Mouse (Mus musculus) v-Abl transformed pro-B cells (cell line): ENCODE measurements around the gene Ptprk.

Experiments
- in situ Hi-C, 2 experiments: fragments of 400-800 bp; cut with MboI; formaldehyde crosslinking; loops; one replicate each; pipeline ENCODE4 v1.15.1; 2025; ENCODE audit not compliant: unreplicated experiment in 2 of 2

Ptprk gene

DNA sequence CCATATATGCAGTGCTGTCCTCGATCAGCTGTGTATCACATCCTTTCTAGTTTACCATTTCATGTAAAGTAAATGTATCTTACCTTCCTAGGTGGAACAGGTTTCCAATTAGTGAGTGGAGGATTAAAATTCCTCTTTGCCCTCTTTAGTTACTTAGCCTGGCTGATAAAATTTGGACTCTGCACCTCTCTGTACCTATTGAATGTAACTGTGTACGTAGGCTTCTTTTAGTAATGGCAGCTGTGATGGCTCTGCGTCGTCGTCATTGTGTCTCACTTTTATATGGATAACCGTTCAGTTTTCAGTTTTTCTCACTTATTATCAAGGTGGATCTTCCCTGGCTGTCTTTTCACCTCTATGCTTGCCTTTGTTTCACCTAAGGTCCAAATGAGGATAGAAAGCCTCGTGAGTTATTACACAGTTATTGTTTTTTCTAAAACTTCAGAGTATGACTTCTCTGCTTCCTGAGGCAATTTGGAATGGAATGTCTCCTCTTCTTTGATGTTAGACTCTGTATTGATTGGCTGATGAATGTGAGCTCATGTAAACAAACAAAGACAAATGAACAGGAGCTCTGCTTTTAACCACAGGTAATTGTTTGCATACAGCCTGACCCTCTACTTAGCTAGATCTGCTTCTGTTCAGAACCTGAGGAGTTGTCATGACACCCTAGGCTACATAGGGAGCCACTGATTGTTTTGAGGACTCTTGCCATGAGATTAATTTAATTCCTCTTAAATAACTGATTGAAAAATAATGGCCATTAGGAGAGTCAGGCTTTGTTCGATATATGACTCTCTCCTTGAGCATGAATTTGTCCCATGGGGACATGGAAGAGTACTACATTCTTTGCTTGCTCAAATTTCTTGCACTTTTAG, 197.3 kb downstream of the Ptprk start:
- in situ Hi-C loops = no loop called here

DNA sequence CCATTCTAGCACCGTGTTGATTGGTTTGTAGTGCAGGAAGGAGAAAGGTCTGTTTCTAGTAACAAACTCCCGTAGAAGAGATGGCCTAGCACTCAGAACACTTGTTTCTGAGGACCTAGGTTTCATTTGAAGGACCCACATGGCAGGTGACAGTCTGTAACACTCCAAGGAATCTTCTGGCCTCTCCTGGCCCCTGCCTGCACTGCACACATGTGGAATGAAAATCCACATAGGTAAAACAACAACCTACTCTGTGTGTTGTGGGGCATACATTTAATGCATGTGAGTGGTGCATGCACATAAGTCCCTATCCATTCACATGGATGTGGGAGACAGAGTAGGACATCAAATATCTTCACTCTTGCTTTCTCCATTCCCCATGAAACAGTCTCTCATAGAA, 204.1 kb downstream of the Ptprk start:
- in situ Hi-C loops = no loop called here

DNA sequence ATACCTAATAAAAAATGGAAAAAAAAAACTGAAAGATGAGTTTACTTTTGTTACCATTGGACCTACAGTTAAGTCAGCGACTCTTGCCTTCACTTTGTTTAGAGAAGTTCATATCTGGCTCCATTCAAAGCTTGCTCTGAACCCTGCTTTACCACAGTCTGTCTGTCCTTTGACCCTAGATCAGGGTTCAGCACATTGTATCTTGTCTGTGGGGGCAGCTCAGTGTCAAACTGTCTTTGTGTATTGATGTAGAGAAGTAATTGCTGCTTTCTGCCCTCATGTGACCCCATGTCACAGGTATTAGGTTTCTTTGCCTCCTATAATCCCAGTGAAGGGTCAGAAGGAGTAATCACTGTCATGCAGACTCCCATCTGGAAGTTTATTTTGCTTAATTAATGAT, 222.9 kb downstream of the Ptprk start:
- in situ Hi-C loops = no loop called here

DNA sequence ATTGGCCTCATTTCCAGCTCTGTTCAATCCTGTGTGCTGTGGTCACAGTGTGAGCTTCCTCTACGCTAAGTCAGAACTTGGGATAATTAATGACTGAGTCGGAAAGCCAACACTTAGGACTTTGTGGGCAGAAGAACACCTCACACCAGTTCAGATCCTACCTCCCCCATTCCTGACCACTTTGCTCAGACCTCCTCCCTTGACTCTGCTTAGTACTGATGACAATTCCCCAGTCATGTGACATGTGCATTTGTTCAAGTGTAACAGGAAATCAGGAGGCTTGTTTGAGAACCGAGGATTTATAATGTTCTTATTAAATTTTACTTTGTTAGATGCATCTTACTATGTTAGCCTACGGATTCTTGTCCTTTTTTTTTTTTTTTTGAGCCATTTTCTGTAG, 224.6 kb downstream of the Ptprk start:
- in situ Hi-C loops = no loop called here

DNA sequence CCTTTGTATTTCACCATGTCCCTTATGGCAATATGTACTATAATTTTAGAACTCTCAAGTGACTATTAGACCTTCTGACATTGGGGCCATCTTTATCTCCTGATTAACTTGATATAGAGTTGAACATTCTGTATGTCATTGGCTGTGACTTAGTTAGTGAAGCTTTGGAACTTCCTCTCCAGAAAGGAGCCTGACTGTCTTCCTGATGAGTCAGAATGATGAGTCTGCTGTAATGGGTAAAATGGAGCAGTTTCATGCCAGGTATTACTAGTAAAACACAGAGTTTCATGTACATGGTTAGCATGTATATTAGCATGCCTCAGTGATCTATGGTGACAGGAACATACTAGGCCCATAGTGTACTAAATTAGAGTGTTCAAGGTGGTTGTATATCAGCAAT, 229.2 kb downstream of the Ptprk start:
- in situ Hi-C loops = no loop called here

DNA sequence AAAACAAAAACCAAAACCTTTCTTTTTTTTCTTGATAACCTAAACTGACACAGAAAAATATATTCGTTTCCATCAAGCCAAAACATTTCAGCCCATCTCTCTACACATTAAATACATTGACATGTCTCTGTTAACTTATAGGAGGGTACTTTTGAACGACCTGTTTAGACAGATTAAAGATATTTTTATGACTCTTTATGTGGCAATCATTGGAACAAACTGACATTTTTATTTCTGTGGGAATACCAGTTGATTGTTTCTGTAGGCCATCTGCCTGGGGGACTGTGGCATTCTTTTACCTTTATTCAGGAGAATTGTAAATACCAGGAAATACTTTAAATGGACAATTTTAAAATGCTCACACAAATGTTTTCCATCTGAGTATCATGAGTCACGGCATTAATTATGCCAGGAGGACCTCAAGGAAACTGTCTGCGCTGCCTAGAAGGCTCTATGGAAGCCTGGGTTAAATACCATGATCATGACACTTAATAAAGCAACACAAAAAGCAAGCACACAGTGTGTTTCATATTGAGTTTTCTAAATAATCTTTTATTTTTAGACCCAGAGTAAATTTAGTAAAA, 229.8 kb downstream of the Ptprk start:
- in situ Hi-C loops = no loop called here

DNA sequence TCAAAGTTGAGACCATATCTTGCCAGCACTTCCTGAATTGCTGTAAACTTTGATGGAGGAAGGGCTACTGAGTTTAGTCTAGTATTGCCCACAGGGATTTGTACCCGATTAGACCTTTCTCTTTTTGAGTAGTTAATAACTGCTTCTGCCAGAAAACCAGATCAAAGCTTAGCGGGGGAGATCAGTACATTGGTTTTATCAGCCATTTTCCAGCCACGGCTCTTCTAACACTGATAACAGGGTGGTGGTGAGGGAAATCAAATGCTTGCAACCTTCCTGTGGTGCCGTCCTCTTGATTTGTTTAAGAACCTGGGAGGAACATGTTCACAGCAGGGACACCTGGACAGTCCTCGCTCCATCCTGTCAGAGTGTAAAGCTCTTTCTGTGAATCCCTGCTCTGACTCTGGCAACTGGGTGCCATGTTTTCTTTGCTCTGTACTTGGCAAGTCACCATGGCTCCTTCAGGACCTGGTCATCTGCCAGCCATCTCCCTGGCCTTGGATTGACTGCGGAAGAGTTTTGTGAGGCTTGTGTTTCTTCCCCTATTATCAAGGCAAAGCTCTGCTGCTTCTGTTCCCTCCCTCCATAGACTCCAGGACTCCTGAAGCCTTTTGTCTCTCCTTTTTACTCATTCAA, 231.9 kb downstream of the Ptprk start:
- in situ Hi-C loops = no loop called here

DNA sequence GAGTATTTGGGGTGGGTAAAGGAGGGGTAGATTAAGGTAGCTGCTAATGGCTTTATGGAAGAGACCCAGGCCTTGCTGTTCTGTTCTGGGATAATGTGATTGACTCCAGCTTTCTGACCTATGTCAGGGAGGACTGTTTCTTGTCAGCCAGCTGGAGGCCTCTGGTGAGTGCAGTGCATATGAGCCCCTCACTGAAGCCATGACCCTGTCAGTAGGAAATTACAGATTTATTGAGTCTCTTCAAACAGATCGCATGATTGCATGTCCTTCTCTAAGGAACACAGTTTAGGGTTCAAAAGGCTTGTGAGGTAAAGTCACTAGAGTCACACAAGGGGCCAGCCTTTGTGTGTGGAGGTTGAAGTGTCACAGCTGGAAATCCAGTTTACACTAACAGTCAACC, 236.7 kb downstream of the Ptprk start:
- in situ Hi-C loops = no loop called here

DNA sequence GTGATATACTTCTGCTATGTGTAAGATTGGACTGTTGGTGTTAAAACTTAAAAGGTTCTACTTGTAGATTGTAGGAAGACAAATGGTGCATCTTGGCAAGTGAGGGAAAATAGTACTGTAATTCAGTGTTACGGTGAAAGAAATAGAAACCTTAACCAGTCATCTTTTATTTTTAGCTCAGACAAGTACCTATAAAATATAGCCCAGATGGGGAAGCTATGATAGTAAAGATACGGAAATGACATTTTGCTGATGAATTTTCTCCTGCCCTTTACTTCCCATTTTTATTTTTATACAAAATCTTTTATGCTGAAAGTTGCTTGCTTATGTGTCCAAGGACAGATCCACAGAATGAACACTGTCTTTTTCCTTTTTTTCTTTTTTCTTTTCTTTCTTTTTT, 248.4 kb downstream of the Ptprk start:
- in situ Hi-C loops = no loop called here

DNA sequence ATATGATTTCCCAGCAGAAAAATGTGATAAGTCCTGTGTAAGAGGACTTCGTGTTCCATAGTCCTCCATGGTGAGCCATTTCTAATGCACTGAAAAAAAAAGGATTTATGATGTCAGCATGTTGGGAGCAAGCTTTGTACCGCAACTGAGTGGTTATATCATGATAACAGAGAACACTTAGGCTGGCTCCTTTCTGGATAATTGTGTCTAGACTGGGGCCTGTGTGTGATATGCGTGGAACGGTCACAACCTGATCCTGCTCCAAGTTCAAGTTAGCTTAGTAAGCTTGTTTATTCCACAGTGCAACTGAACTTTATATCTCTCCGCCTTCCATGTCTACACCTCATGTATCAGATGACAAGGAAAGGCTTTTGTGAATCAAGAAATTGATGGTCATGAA, 260.6 kb downstream of the Ptprk start:
- in situ Hi-C loops = no loop called here

DNA sequence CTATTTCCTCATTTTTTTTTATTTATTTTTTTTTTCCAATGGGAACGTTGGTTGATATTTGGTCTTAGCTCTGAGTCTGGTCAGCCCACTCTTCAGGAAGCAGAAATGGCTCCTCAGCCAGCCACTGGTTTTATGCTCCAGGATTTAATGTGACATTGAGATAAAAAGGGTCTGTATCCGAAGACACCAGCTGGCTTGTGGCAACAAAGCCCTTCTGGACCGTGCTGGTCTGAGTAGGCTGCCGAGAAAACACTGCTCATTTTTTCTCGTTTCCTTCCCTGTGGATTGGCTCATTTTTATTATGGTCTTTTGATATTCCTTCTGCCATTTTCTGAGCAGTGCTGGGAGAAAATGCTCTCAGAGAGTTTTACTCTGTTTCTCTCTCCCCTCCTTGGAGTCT, 263.9 kb downstream of the Ptprk start:
- in situ Hi-C loops = no loop called here

DNA sequence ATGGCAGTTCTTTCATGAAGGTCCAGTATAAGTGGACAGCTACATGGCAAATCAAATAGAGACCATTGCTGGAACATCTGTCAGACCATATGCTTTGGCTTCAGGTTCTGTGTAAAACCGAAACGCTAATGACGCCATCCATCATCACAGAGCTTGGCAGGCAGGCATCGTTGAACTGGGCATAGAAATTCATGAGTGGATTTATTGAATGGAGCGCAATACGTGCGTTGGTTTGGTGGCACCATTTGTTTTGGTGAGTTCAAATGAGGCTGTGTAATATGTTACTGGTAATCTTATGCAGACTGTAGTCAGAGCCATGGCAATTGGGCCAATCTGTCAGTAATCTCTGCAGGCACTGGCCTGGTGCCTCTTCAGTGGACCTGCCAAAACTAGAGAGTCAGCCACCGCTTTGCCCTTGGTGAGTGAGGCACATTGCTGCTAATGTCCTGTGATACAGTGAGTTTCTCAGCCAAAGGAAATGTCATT, 270.6 kb downstream of the Ptprk start:
- in situ Hi-C loops = no loop called here

DNA sequence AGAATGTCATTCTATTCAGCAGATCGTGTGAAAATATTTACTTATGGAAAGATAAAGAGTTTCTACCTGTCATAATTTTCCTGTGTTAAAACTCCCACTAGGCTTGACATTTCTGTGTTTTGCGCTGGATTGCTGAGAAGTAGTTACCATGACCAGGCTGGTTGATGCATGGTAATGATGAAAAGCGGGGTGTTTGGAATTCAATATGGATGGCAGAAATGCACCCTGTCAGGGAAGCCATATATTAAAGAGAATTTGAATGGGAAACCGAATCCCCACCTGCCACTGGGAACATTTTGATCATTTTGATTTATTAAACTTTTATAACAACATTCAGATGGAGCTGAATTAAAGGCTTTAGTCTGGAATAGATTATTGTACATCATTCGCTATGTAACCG, 290.7 kb downstream of the Ptprk start:
- in situ Hi-C loops = no loop called here

DNA sequence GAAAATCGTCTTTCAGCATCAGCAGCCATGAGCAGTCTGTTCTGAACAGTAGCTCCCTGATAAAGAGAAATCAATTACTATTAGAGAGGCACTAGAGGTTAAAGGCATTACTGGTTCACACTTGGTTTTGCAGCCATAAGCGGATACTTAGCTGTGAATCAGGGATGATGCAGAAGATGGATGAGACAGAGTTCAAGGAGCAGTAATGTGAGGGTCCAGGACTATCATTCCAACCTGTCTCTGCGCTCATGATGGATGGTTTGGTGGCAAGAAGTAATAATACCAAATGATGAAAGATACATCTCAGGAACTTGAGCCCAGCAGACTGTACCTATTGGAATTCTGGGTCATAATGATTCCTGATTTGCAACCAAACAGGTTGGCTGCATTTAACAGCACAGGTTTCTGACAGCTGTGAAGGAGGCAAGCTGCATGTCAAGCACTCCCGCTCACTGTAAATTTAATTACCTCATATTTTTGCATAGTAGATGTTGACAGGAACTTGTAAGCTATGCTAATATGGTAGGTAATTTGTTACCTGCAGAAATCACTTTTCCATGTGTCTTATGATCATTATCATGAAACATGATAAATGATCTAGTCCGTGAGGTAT, 291.6 kb downstream of the Ptprk start:
- in situ Hi-C loops = no loop called here

DNA sequence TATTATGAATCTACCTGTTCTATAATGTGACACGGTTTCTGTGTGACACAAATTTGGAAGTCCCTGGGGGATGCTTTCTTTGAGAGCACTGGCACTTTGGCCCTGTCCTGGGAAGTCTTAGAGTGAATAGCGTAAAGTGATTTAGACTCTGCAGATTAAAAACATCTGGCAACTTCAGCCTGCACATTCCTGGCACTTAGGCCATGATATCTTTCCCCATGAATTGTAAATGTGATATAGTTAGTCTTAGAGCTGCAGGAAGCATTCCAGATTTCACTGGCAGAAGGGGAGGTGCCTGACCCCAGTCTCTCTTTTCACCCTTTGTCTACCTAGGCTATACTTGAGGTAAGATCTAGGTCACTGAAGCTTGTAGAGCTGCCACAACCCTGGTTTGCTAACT, 295.2 kb downstream of the Ptprk start:
- in situ Hi-C loops = no loop called here

DNA sequence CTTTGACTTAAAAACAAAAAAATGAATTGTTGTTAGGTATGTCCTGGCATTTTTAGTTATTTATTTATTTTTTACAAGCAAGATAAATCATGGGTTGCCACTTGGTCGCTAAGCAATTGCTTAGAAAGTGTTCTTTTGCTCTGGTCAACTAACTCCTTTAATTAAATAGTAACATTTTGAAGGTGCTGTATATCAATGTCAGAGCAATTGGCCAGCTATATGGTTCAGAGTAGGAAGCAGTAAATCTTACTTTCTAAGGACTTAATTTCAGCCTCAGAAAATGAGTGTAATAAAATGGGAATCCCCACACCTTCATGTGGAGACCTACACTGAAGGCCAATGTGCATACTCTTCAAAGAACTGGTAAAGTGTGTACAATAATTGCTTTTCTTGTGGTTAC, 300.3 kb downstream of the Ptprk start:
- in situ Hi-C loops = no loop called here

DNA sequence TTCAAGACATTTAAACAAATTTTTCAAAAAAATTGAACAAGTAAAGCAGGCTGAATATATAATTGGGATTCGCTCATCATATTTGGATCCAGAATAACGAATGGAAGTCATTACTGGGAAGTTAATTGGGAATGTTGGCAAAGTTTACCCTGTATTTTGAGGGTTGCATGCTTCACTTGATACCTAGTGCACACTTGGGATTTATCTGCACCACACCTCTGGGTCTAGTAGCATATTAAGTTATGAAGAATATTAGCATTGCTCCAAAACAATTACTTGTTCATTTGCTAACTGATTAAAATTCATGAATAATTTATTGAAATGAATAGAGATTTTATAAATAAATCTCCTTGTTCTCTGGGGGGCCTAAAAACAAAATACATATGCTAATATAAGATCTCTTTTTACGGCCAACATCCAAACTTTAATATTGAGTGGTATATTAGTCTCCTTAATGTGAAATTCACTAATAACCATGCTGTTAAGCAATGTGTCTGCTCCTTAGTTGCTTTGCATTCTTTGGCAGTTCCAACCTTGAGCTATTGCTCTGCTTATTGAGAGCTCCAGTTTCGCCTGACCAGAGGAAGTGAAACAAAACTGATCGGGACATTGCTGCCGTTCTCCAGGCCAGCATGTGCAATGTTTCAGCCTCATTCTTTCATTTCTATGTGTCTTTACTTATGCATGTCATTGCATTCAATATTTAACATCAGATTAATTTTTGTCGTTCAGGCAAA, 305.3 kb downstream of the Ptprk start:
- in situ Hi-C loops = no loop called here

DNA sequence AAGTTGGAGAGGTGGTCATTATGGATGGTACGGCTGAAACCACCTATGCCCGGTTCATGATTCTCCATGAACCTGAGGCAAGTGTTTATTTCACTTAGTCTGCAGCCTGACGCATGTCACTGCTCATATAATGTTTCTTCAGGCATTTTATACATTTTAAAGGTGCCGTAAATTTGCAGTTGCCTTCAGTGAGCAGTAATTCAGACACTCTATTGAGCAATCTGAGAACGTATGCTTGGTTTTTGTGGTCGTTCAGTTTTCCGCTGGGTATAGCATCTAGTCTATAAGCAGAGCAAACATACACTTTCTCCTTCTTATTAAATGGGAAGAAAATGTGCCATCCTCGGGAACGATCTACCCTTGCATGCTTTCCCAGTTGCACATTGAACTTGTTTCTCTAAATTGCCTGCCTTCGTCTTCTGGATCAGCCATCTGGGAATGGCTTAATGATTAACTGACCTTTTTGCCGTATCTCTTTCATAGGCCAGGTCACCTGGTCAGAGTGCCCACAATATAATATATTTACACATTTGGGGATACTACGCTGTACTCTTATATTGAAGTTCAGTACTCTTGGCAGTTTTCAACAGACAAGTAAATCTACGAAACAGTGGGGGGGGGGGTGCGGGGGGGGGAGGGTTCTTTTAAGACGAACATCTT, 313.1 kb downstream of the Ptprk start:
- in situ Hi-C loops = no loop called here

DNA sequence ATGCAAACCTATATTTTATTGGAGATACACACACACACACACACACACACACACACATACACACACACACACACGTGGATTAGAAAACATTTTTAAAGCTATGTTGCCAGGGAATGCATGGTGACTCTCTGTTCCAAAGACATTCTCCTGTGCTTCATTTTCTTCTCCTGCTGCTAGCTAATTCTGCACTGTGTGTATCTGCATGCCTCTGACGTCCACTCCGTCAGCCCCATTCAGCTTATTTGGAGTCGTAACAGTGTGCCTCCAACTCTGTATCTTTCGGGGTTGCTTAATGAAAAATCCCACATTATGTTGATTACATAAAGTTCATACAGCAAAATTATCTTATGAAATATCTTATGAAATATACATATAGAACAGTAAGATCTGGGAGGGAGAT, 316.5 kb downstream of the Ptprk start:
- in situ Hi-C loops = no loop called here
